19 mouse cellular contexts compared by ENCODE assay signal in genomic region chr16:87851550-87851949, GRCm38 (mm10).
DNase-seq lines count a peak whose midpoint lies in the region; ATAC-seq lines count a peak whose summit lies in the region.
"Had no signal": no experiment of that assay in that cellular context is flagged by ENCODE, and none has a peak within 500 bp of the region (broad histone marks: within the 10 kb centered on the region; RNA-seq: fewer than 3 reads in every experiment).

No protein-coding gene starts in this region.

- no peaks in the 10 kb centered on the region for H3K36me3 ChIP-seq in forebrain, embryonic 12.5 days (replicated peaks)
- H3K36me3 ChIP-seq in forebrain, embryonic 10.5 days (replicated peaks), result no peaks in the 10 kb centered on the region
- no peaks in the 10 kb centered on the region for H3K36me3 ChIP-seq in midbrain, embryonic 14.5 days (ENCODE audit: control insufficient read depth, insufficient read depth, low read length)
- H3K36me3 ChIP-seq in midbrain, embryonic 10.5 days, result no peaks in the 10 kb centered on the region
- H3K36me3 ChIP-seq in forebrain, embryonic 14.5 days (ENCODE audit: control insufficient read depth, insufficient read depth, low read length), result no peaks in the 10 kb centered on the region
- H3K36me3 ChIP-seq: embryonic facial prominence, embryonic 10.5 days; heart, embryonic 12.5 days; hindbrain, embryonic 10.5 days had no signal

- H3K4me1 ChIP-seq in forebrain, embryonic 12.5 days, result peaks cover 5% of the 10 kb centered on the region; the same call in 1 of the 2 replicates
- H3K4me1 ChIP-seq in forebrain, embryonic 10.5 days, result no peaks in the 10 kb centered on the region
- no peaks in the 10 kb centered on the region for H3K4me1 ChIP-seq in midbrain, embryonic 14.5 days (ENCODE audit: control insufficient read depth, insufficient read depth, low read length)
- no peaks in the 10 kb centered on the region for H3K4me1 ChIP-seq in midbrain, embryonic 10.5 days
- peaks cover 5% of the 10 kb centered on the region; the same call in 1 of the 2 replicates for H3K4me1 ChIP-seq in forebrain, embryonic 14.5 days (ENCODE audit: control insufficient read depth, insufficient read depth, low read length)
- H3K4me1 ChIP-seq: embryonic facial prominence, embryonic 10.5 days; heart, embryonic 12.5 days; hindbrain, embryonic 10.5 days had no signal

- no peak for DNase-seq in forebrain, embryonic 10.5 days (ENCODE audit: extremely low spot score, low spot score)
- DNase-seq in midbrain, embryonic 14.5 days, result no peak
- no peak for DNase-seq in midbrain, embryonic 10.5 days (ENCODE audit: low spot score)
- peak; percentile 49 for DNase-seq in forebrain, embryonic 14.5 days (ENCODE audit: low spot score)
- DNase-seq in kidney, adult 8-10 months, result no peak
- DNase-seq in left cerebral cortex, adult 11 months (ENCODE audit: low spot score), result no peak
- DNase-seq: adrenal gland, postnatal 25 days; cerebellum, adult 2 months; cerebellum, postnatal 10 days; gastrocnemius, adult 2 months; gastrocnemius, postnatal 25 days had no signal

- no peak overlapping the region for H3K9ac ChIP-seq in forebrain, embryonic 12.5 days
- H3K9ac ChIP-seq in midbrain, embryonic 14.5 days (replicated peaks; ENCODE audit: low read length), result no peak overlapping the region
- no peak overlapping the region for H3K9ac ChIP-seq in forebrain, embryonic 14.5 days (ENCODE audit: low read length)
- H3K9ac ChIP-seq: heart, embryonic 12.5 days had no signal

- H3K4me3 ChIP-seq in forebrain, embryonic 12.5 days (replicated peaks), result no peak overlapping the region
- H3K4me3 ChIP-seq in forebrain, embryonic 10.5 days, result no peak overlapping the region
- no peak overlapping the region for H3K4me3 ChIP-seq in midbrain, embryonic 14.5 days (replicated peaks; ENCODE audit: low read depth, low read length)
- H3K4me3 ChIP-seq in midbrain, embryonic 10.5 days, result no peak overlapping the region
- no peak overlapping the region for H3K4me3 ChIP-seq in forebrain, embryonic 14.5 days (ENCODE audit: low read depth, low read length)
- H3K4me3 ChIP-seq: embryonic facial prominence, embryonic 10.5 days; gastrocnemius, adult 2 months; heart, embryonic 12.5 days; hindbrain, embryonic 10.5 days had no signal

- no peaks in the 10 kb centered on the region for H3K9me3 ChIP-seq in forebrain, embryonic 12.5 days
- H3K9me3 ChIP-seq in forebrain, embryonic 10.5 days, result no peaks in the 10 kb centered on the region
- no peaks in the 10 kb centered on the region for H3K9me3 ChIP-seq in midbrain, embryonic 14.5 days (ENCODE audit: control insufficient read depth, low read length)
- no peaks in the 10 kb centered on the region for H3K9me3 ChIP-seq in midbrain, embryonic 10.5 days (replicated peaks)
- 0 out of 2 replicates have a peak, but pooled peaks cover 4% of the 10 kb centered on the region for H3K9me3 ChIP-seq in forebrain, embryonic 14.5 days (replicated peaks; ENCODE audit: control insufficient read depth, low read length)
- H3K9me3 ChIP-seq: embryonic facial prominence, embryonic 10.5 days; heart, embryonic 12.5 days; hindbrain, embryonic 10.5 days had no signal

- peak; percentile 86 for ATAC-seq in forebrain, embryonic 12.5 days (ENCODE audit: low FRiP score)
- peak; percentile 24; the same call in 1 of the 2 replicates for ATAC-seq in midbrain, embryonic 14.5 days (ENCODE audit: low FRiP score, low TSS enrichment)
- peak; percentile 86 for ATAC-seq in forebrain, embryonic 14.5 days
- ATAC-seq: activated CD4-positive, CD25-positive, alpha-beta regulatory T cell, adult 4 months; hindbrain, embryonic 16.5 days; inflammation-experienced regulatory T-cells, adult 6 months; Patski had no signal

- 31% methylated on average over 2 of the region's 2 CpGs for WGBS in forebrain, embryonic 12.5 days
- 79% methylated on average over 2 of the region's 2 CpGs for whole genome bisulfite sequencing in forebrain, embryonic 10.5 days
- WGBS in midbrain, embryonic 14.5 days, result 51% methylated on average over 2 of the region's 2 CpGs
- 86% methylated on average over 2 of the region's 2 CpGs for WGBS in midbrain, embryonic 10.5 days
- WGBS in forebrain, embryonic 14.5 days, result 20% methylated on average over 2 of the region's 2 CpGs

- H3K27ac ChIP-seq in forebrain, embryonic 12.5 days, result no peak overlapping the region
- no peak overlapping the region for H3K27ac ChIP-seq in forebrain, embryonic 10.5 days
- no peak overlapping the region for H3K27ac ChIP-seq in midbrain, embryonic 14.5 days (replicated peaks; ENCODE audit: low read depth, low read length)
- no peak overlapping the region for H3K27ac ChIP-seq in midbrain, embryonic 10.5 days (replicated peaks)
- H3K27ac ChIP-seq in forebrain, embryonic 14.5 days (ENCODE audit: low read depth, low read length), result no peak overlapping the region
- H3K27ac ChIP-seq: embryonic facial prominence, embryonic 10.5 days; gastrocnemius, adult 2 months; hindbrain, embryonic 10.5 days had no signal

- no peak overlapping the region for H3K4me2 ChIP-seq in forebrain, embryonic 12.5 days
- H3K4me2 ChIP-seq in midbrain, embryonic 14.5 days (ENCODE audit: low read length), result no peak overlapping the region
- no peak overlapping the region for H3K4me2 ChIP-seq in forebrain, embryonic 14.5 days (ENCODE audit: low read length)
- H3K4me2 ChIP-seq: heart, embryonic 12.5 days had no signal

- H3K27me3 ChIP-seq in forebrain, embryonic 12.5 days, result no peaks in the 10 kb centered on the region
- no peaks in the 10 kb centered on the region for H3K27me3 ChIP-seq in forebrain, embryonic 10.5 days (ENCODE audit: poor library complexity, severe bottlenecking)
- H3K27me3 ChIP-seq in midbrain, embryonic 14.5 days (ENCODE audit: control insufficient read depth, insufficient read depth, low read length), result no peaks in the 10 kb centered on the region
- H3K27me3 ChIP-seq in midbrain, embryonic 10.5 days (ENCODE audit: low read depth, poor library complexity, severe bottlenecking), result no peaks in the 10 kb centered on the region
- no peaks in the 10 kb centered on the region for H3K27me3 ChIP-seq in forebrain, embryonic 14.5 days (replicated peaks; ENCODE audit: control insufficient read depth, insufficient read depth, low read length)
- H3K27me3 ChIP-seq: heart, embryonic 12.5 days; Patski had no signal

Comparison
In these comparisons a context has a peak if more than half of its experiments do, and no peak if none do; other contexts are left out.
1. ATAC-seq: peak in every context shown above with its lines; median percentile 86 in forebrain, embryonic 12.5 days; 86 in forebrain, embryonic 14.5 days; 24 in midbrain, embryonic 14.5 days.